Mouse (Mus musculus) kidney, adult 2 months (tissue): Measurements from ENCODE around the gene Rbak. TPM values are rescaled to one million over a fixed set of nuclear protein-coding genes. Genes with fewer than 3 reads are reported as not detected.

Experiments
- DNase-seq: peaks from one replicate; pipeline ENCODE4 v3.0.0; 2021
- H3K27ac ChIP-seq: fragments of 200-500 bp; 2 replicates; pipeline ENCODE4 v1.5.1; 2012; ENCODE audit warnings: low read depth, low read length, control low read depth, inconsistent platforms; ENCODE audit not compliant: insufficient read depth
- H3K27me3 ChIP-seq: fragments of 200-500 bp; replicated peaks from 2 replicates; pipeline ENCODE4 v1.6.1; 2012; ENCODE audit warnings: mild to moderate bottlenecking, moderate library complexity, low read length, inconsistent platforms; ENCODE audit not compliant: control insufficient read depth, insufficient read depth
- H3K36me3 ChIP-seq: fragments of 200-500 bp; 2 replicates; pipeline ENCODE4 v1.6.1; 2012; ENCODE audit warnings: mild to moderate bottlenecking, moderate library complexity, low read length, inconsistent platforms; ENCODE audit not compliant: control insufficient read depth, insufficient read depth
- H3K4me1 ChIP-seq: fragments of 200-500 bp; 2 replicates; pipeline ENCODE4 v1.6.1; 2011; ENCODE audit warnings: low read length; ENCODE audit not compliant: control insufficient read depth, insufficient read depth
- H3K4me3 ChIP-seq: fragments of 200-500 bp; 2 replicates; pipeline ENCODE4 v1.5.1; 2011; ENCODE audit warnings: mild to moderate bottlenecking, low read depth, low read length, control low read depth; ENCODE audit not compliant: insufficient read depth
- CTCF ChIP-seq: fragments of 200-500 bp; conservative IDR thresholded peaks from 2 replicates; pipeline ENCODE4 v1.5.1; 2011; ENCODE audit warnings: low read depth, mild to moderate bottlenecking, control low read depth, low read length, moderate library complexity, mixed read lengths; ENCODE audit not compliant: insufficient read depth, insufficient read length
- POLR2A ChIP-seq: fragments of 200-500 bp; IDR thresholded peaks from one replicate; pipeline ENCODE4 v1.6.1; 2011; ENCODE audit warnings: low read depth, low read length, control low read depth
- WGBS: fragments of 180-500 bp; shearing (Covaris S2); methylation state at CpG from one replicate; pipeline ENCODE4 v1.1.7; 2018; 5-methylcytosine and 5-hydroxymethylcytosine counted together
- polyA plus RNA-seq: library from polyadenylated mRNA; depleted of rRNA; stranded (reverse); fragments of >200 nt; gene quantifications from 2 replicates; pipeline ENCODE4 v1.2.3, GENCODE M21; 2012; rRNA removed

Gene Rbak
- polyA plus RNA-seq, 1 experiment: 2.7 TPM

DNA sequence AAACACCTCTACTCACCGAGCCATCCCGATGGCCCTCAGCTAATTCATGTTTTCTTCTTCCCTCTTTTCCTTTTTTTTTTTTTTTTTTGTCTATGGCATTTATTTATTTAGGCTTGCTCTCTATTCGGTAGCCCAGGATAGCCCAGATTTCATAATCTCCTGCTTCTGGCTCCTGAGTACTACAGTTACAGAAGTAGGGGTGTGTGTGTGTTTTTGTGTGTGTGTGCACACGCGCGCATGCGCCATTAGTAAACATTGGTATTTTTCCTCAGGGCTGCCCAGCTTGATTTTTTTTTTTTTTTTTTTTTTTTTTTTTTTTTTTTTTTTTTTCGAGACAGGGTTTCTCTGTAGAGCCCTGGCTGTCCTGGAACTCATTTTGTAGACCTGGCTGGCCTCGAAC is 54.5 kb downstream of the Rbak start:
- Histone ChIP-seq H3K27me3 (no peaks in the 10 kb centered on the region), H3K36me3 (no peaks in the 10 kb centered on the region), H3K4me3 (no peak overlapping the region), H3K4me1 (no peaks in the 10 kb centered on the region), H3K27ac (no peak overlapping the region)
- WGBS: 91% methylated on average over 9 of the region's 9 CpGs
- no peak for DNase-seq
- TF ChIP-seq POLR2A (no peak), CTCF (no peak)

DNA sequence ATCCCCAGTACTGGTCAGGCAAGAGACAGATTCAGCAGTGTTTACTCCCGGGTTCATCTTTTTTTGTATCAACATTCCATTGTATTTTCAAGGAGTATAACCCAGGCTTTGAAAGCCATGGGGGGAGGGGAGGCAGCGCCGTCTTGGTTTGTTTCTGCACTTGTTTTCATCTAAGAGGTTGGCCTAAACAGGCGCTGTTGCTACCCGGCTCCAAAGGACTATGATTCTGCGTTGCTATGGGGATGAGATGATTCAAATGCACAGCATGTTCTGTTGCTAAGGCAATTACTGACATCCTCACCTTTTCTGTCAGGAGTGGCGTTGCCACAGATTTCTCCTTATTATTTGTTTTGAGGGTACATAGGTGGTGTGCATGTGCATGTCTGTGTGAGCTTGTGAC is 55.0 kb downstream of the Rbak start:
- WGBS: 76% methylated on average over 7 of the region's 7 CpGs
- no peak for TF ChIP-seq CTCF
- TF ChIP-seq POLR2A: no peak
- H3K27ac ChIP-seq: no peak overlapping the region
- no peak overlapping the region for H3K4me3 ChIP-seq
- DNase-seq: no peak
- H3K4me1 ChIP-seq: no peaks in the 10 kb centered on the region
- no peaks in the 10 kb centered on the region for H3K36me3 ChIP-seq
- no peaks in the 10 kb centered on the region for H3K27me3 ChIP-seq

DNA sequence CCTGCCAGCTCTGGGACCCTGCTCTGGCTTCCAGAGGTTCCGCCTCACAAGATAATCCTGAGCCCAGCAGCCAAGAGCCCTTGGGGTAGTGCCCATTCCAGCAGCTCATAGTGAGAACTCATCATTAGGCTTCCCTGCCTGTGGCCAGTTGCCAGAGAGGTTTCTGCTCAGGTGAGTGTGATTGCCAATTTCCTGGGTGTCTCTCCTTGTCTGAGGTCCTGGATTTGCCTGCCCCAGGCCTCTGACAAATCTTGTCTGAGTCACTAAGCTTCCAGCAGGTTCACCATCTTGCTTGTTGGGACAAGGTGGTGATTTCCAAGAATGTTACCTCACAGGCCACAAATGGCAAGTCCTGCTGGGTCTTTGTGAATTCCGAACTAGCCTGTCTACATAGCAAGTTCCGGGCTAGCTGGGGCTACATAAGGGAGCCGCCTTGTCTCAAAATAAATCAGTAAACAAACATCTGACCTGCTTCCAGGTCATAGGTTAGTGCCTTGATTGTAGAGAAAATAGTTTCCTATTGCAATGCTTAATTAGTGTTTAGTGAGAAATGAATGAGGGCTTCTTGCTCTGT is 55.7 kb downstream of the Rbak start:
- 78% methylated on average over 4 of the region's 4 CpGs for WGBS

DNA sequence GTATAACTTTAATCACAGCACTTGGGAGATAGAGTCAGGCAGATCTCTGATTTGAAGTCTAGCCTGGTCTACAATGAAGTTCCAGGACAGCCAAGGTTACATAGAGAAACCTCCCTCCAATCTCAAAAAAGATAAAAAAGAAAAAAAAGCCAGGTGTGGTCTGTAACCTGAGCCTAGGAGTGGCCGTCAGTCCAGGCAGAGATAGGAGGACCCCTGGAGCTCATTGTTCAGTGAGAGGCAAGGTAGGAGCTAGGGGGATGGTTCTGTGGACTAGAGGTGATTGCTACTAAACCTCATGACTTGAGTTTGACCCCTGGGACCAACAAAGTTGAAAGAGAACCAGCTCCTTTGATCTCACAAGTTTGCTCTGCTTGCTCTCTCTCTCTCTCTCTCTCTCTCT is 57.9 kb downstream of the Rbak start:
- Histone ChIP-seq H3K36me3 (no peaks in the 10 kb centered on the region), H3K4me1 (no peaks in the 10 kb centered on the region), H3K27ac (no peak overlapping the region), H3K27me3 (no peaks in the 10 kb centered on the region), H3K4me3 (no peak overlapping the region)
- DNase-seq: no peak
- TF ChIP-seq POLR2A: no peak
- no peak for TF ChIP-seq CTCF
- WGBS: 38% methylated on average over 1 of the region's 1 CpGs

More for the DNA sequence above, 55.7 kb downstream of the Rbak start:
- H3K27me3 ChIP-seq: no peaks in the 10 kb centered on the region
- no peak overlapping the region for H3K4me3 ChIP-seq
- H3K36me3 ChIP-seq: no peaks in the 10 kb centered on the region
- H3K4me1 ChIP-seq: no peaks in the 10 kb centered on the region
- no peak overlapping the region for H3K27ac ChIP-seq
- TF ChIP-seq CTCF: no peak
- no peak for TF ChIP-seq POLR2A
- DNase-seq: no peak

Other genes with a start within 250 kb of the Rbak start
- 23.1 and 28.5 TPM in 2 replicates for gene Fscn1, start 220.4 kb downstream of the Rbak start, polyA plus RNA-seq
- 22.7 and 23.5 TPM in 2 replicates for gene Rnf216, start 67.8 kb downstream of the Rbak start, polyA plus RNA-seq
- gene Olfr718-ps1, start 33.2 kb downstream of the Rbak start, polyA plus RNA-seq: not detected in 2 replicates
- not detected in 2 replicates for gene Spdye4b, start 242 bp upstream of the Rbak start, polyA plus RNA-seq
- 0.08 TPM in 1 of 2 replicates, not detected in the other for gene Spdye4a, start 46.1 kb upstream of the Rbak start, polyA plus RNA-seq
- 8.5 and 9.6 TPM in 2 replicates for gene Zfp12, start 54.4 kb upstream of the Rbak start, polyA plus RNA-seq
- 4.5 and 6.4 TPM in 2 replicates for gene Zfp316, start 89.2 kb upstream of the Rbak start, polyA plus RNA-seq
- 0.99 and 1.1 TPM in 2 replicates for gene Zfp853, start 112.8 kb upstream of the Rbak start, polyA plus RNA-seq
- gene E130309D02Rik, start 134.6 kb upstream of the Rbak start, polyA plus RNA-seq: 17.9 and 18.1 TPM in 2 replicates
- 80.6 and 85.0 TPM in 2 replicates for gene Zdhhc4, start 148.5 kb upstream of the Rbak start, polyA plus RNA-seq
- 0.13 TPM in 1 of 2 replicates, not detected in the other for gene Grid2ip, start 176.6 kb upstream of the Rbak start, polyA plus RNA-seq
- gene Kdelr2, start 223.1 kb upstream of the Rbak start, polyA plus RNA-seq: 91.8 and 99.4 TPM in 2 replicates